Mouse (Mus musculus) adrenal gland, postnatal 36 days (tissue): ENCODE results near the gene Cenpt. TPM values are rescaled to one million over a fixed set of nuclear protein-coding genes. Genes with fewer than 3 reads are reported as not detected.
"Not testable (repeated sequence)": the region's sequence is repeated elsewhere in the genome, so short reads cannot be mapped to it uniquely, and the experiment has no call there.

Source experiments
- DNase-seq, 2 experiments: peaks; one replicate each; pipeline ENCODE4 v3.0.0; 2021; ENCODE audit warnings: mixed read lengths in 1 of 2
- total RNA-seq, 2 experiments: library from RNA; stranded (reverse); gene quantifications; 2 replicates each; pipeline ENCODE4 v1.2.3; 2021

Gene Cenpt
- total RNA-seq, 2 experiments from 2014 or later, result 4.3 to 9.6 TPM

- DNase-seq, result peak; percentile 94 to 96
Observed at GRCm38 (mm10) chr8:105854715-105855216, 1.7 kb upstream of the Cenpt start, which contains the start of gene Thap11. TSS of gene Thap11 (plus strand) at chr8:105855132.

- DNase-seq, result no peak
Observed at GRCm38 (mm10) chr8:105854303-105854702, 1.2 kb upstream of the Cenpt start.

GRCm38 (mm10) chr8:105852146-105852729, 840 bp downstream of the Cenpt start:
- no peak for DNase-seq

GRCm38 (mm10) chr8:105851651-105852143, 1.4 kb downstream of the Cenpt start:
- peak; percentile 90 to 92 for DNase-seq

- no peak for DNase-seq
Observed at GRCm38 (mm10) chr8:105850611-105851010, 2.5 kb downstream of the Cenpt start.

- no peak for DNase-seq
Observed at GRCm38 (mm10) chr8:105850014-105850413, 3.1 kb downstream of the Cenpt start.

GRCm38 (mm10) chr8:105846678-105847077, 6.4 kb downstream of the Cenpt start:
- DNase-seq, result no peak

GRCm38 (mm10) chr8:105839209-105839608, 13.9 kb downstream of the Cenpt start:
- no peak for DNase-seq

GRCm38 (mm10) chr8:105836991-105837390, 16.1 kb downstream of the Cenpt start:
- no peak for DNase-seq

GRCm38 (mm10) chr8:105835318-105835717, 17.8 kb downstream of the Cenpt start:
- peak; percentile 81 to 83 for DNase-seq

- not testable (repeated sequence) for DNase-seq
Observed at GRCm38 (mm10) chr8:105833740-105834139, 19.3 kb downstream of the Cenpt start.

- peak; percentile 96 for DNase-seq
Observed at GRCm38 (mm10) chr8:105826861-105827848, 25.9 kb downstream of the Cenpt start, which contains the start of the genes Ranbp10 and Tsnaxip1. TSS of gene Ranbp10 (minus strand) at chr8:105827350. TSS of gene Tsnaxip1 (plus strand) at chr8:105827731.

- peak; percentile 15 to 19 for DNase-seq
Observed at GRCm38 (mm10) chr8:105826379-105826778, 26.7 kb downstream of the Cenpt start.

- DNase-seq, result no peak
Observed at GRCm38 (mm10) chr8:105825506-105825905, 27.6 kb downstream of the Cenpt start.

- no peak for DNase-seq
Observed at GRCm38 (mm10) chr8:105820925-105821324, 32.2 kb downstream of the Cenpt start.

- DNase-seq, result no peak
Observed at GRCm38 (mm10) chr8:105819659-105820058, 33.4 kb downstream of the Cenpt start.

- DNase-seq, result no peak
Observed at GRCm38 (mm10) chr8:105813241-105813640, 39.8 kb downstream of the Cenpt start.

- no peak for DNase-seq
Observed at GRCm38 (mm10) chr8:105812511-105812910, 40.6 kb downstream of the Cenpt start.

GRCm38 (mm10) chr8:105811543-105811942, 41.5 kb downstream of the Cenpt start:
- no peak for DNase-seq

- DNase-seq, result no peak
Observed at GRCm38 (mm10) chr8:105811061-105811460, 42.0 kb downstream of the Cenpt start.

GRCm38 (mm10) chr8:105810245-105810786, 42.8 kb downstream of the Cenpt start:
- no peak for DNase-seq

GRCm38 (mm10) chr8:105808480-105808879, 44.6 kb downstream of the Cenpt start:
- DNase-seq, result peak; percentile 59 to 64
